Mouse (Mus musculus) stomach, postnatal 0 days (tissue): ENCODE results near the gene Gatm. TPM values are rescaled to one million over a fixed set of nuclear protein-coding genes. Genes with fewer than 3 reads are reported as not detected.

ENCODE experiments used
- ATAC-seq: fragments of 200-750 bp; cut with Nextera tagmentation; 2 replicates; pipeline ENCODE4 v1.8.0; 2017; ENCODE audit not compliant: low FRiP score, low TSS enrichment
- DNase-seq: peaks from one replicate; pipeline ENCODE4 v3.0.0-alpha.2; 2016; ENCODE audit warnings: low spot score
- H3K27ac ChIP-seq: fragments of 300-500 bp; sonication (generic); replicated peaks from 2 replicates; pipeline ENCODE4 v1.5.1; 2014; ENCODE audit warnings: mild to moderate bottlenecking, control low read depth
- H3K27me3 ChIP-seq: fragments of 300-500 bp; sonication (generic); 2 replicates; pipeline ENCODE4 v1.6.1; 2014; ENCODE audit warnings: low read length; ENCODE audit not compliant: control insufficient read depth, insufficient read depth
- H3K36me3 ChIP-seq: fragments of 300-500 bp; sonication (generic); 2 replicates; pipeline ENCODE4 v1.6.1; 2014; ENCODE audit warnings: low read length, mixed read lengths; ENCODE audit not compliant: control insufficient read depth, insufficient read depth
- H3K4me1 ChIP-seq: fragments of 300-500 bp; sonication (generic); replicated peaks from 2 replicates; pipeline ENCODE4 v1.6.1; 2014; ENCODE audit warnings: antibody characterized with exemption; ENCODE audit not compliant: control insufficient read depth, insufficient read depth
- H3K4me2 ChIP-seq: fragments of 300-500 bp; sonication (generic); replicated peaks from 2 replicates; pipeline ENCODE4 v1.6.1; 2014; ENCODE audit warnings: low read depth, mild to moderate bottlenecking, control low read depth, moderate library complexity
- H3K4me3 ChIP-seq: fragments of 300-500 bp; sonication (generic); 2 replicates; pipeline ENCODE4 v1.5.1; 2014; ENCODE audit warnings: low read depth, low read length, control low read depth
- H3K9ac ChIP-seq: fragments of 300-500 bp; sonication (generic); 2 replicates; pipeline ENCODE4 v1.6.1; 2014; ENCODE audit warnings: mild to moderate bottlenecking, low read length, control low read depth, mixed read lengths
- H3K9me3 ChIP-seq: fragments of 300-500 bp; sonication (generic); 2 replicates; pipeline ENCODE4 v1.6.1; 2016; ENCODE audit warnings: low read length; ENCODE audit not compliant: control insufficient read depth
- CTCF ChIP-seq: IDR thresholded peaks from 2 replicates; pipeline ENCODE4 v1.5.1; 2016; ENCODE audit warnings: antibody characterized with exemption, low read depth, mild to moderate bottlenecking, moderate library complexity
- EP300 ChIP-seq: optimal IDR thresholded peaks from 2 replicates; pipeline ENCODE3; 2016; ENCODE audit warnings: antibody characterized with exemption
- WGBS: fragments of 180-500 bp; shearing (Covaris S2); extraction: QIAGEN DNeasy Blood & Tissue Kit; methylation state at CpG from one replicate; pipeline ENCODE4 v1.1.7; 2014; 5-methylcytosine and 5-hydroxymethylcytosine counted together
- polyA plus RNA-seq: library from polyadenylated mRNA; unstranded; fragments of >200 nt; fragmentation: Nextera tagmentation; extraction: Ambion mirVana; gene quantifications from 2 replicates; pipeline ENCODE4 v1.2.1, GENCODE M21; 2015

The Gatm gene
- polyA plus RNA-seq, 1 experiment from 2014 or later: 8.5 TPM

DNA sequence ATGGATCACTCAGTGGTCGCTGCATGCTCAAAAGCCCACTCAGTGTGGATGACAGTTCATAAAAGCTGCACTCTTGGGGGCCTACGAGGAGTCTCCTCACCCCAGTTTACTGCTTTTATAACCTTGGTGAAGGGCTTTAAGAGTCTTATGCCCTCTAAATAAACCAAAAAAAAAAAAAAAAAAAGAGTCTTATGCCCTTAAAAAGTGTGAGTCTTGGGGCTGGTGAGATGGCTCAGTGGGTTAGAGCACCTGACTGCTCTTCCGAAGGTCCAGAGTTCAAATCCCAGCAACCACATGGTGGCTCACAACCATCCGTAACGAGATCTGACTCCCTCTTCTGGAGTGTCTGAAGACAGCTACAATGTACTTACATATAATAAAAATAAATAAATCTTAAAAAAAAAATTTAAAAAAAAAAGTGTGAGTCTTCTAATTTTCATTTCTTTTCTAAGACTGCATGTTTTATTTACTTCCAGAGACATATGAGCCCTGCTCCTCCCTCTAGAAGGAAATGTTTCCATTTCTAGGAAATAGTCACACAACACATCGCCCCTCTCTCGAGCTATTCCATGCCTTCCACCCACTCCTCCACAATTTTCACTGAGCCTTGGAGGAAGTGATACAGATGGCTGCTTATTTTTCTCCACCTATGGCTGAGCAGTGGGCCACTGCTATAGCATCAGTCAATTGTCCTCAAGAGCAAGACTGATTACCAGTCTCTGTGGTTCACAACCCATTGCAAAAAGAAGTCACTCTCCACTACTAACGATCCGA, 10.4 kb upstream of the Gatm start:
- Histone ChIP-seq H3K27ac (no peak overlapping the region), H3K9me3 (no peaks in the 10 kb centered on the region), H3K4me2 (no peak overlapping the region), H3K4me3 (no peak overlapping the region), H3K9ac (no peak overlapping the region), H3K4me1 (no peaks in the 10 kb centered on the region), H3K27me3 (no peaks in the 10 kb centered on the region), H3K36me3 (no peaks in the 10 kb centered on the region)
- ATAC-seq (no peak), DNase-seq (no peak)
- WGBS: 83% methylated on average over 7 of the region's 9 CpGs
- TF ChIP-seq EP300 (no peak), CTCF (no peak)

DNA sequence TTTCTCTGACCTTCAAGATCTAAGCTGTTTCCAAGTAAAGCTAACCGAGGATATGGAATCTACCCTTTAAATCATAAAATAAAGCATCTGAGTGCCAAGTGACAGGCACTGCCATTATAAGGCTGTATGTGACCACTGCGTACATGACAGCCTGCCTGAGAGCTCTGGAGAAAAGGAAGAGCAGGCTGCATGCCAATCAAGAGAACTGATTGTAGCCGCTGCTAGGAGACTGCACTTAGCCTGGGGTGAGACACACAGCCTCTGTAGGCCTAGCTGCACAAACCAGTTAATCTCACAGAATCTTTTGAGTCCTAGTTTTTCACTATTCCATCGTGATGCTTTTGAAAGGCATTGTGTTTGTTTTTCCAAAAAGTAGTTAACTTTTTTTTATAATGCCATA, 7.6 kb upstream of the Gatm start:
- no peak overlapping the region for H3K27ac ChIP-seq
- no peaks in the 10 kb centered on the region for H3K36me3 ChIP-seq
- H3K27me3 ChIP-seq: no peaks in the 10 kb centered on the region
- H3K9me3 ChIP-seq: no peaks in the 10 kb centered on the region
- no peak overlapping the region for H3K4me2 ChIP-seq
- no peak overlapping the region for H3K4me3 ChIP-seq
- DNase-seq (no peak), ATAC-seq (no peak)
- 69% methylated on average over 4 of the region's 4 CpGs for WGBS
- TF ChIP-seq EP300: no peak
- no peak for TF ChIP-seq CTCF
- no peak overlapping the region for H3K9ac ChIP-seq
- H3K4me1 ChIP-seq: no peaks in the 10 kb centered on the region

DNA sequence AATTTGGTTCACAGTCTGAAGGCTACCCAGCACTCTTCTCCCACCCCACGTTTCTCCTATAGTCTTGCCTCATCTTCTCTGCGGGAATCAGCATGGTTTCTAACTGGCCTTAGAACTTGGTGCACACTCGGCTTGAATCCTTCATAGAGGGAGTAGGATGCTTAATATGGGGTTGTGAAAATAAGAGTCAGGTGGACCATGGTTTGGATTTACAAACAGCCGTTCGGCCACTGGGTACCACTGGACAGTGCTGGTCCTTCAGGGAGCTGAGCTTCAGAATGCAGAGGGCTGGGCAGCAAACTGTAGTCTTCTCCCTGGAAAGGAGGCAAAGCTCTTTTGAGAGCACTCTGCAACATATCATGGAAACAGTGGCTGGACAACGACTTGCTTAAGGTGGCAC, 6.7 kb upstream of the Gatm start:
- no peaks in the 10 kb centered on the region for H3K9me3 ChIP-seq
- WGBS: 81% methylated on average over 6 of the region's 6 CpGs
- H3K4me2 ChIP-seq: no peak overlapping the region
- H3K27ac ChIP-seq: no peak overlapping the region
- TF ChIP-seq CTCF (no peak), EP300 (no peak)
- no peak for ATAC-seq
- no peaks in the 10 kb centered on the region for H3K27me3 ChIP-seq
- no peak overlapping the region for H3K9ac ChIP-seq
- no peaks in the 10 kb centered on the region for H3K4me1 ChIP-seq
- no peaks in the 10 kb centered on the region for H3K36me3 ChIP-seq
- no peak overlapping the region for H3K4me3 ChIP-seq
- DNase-seq: no peak

DNA sequence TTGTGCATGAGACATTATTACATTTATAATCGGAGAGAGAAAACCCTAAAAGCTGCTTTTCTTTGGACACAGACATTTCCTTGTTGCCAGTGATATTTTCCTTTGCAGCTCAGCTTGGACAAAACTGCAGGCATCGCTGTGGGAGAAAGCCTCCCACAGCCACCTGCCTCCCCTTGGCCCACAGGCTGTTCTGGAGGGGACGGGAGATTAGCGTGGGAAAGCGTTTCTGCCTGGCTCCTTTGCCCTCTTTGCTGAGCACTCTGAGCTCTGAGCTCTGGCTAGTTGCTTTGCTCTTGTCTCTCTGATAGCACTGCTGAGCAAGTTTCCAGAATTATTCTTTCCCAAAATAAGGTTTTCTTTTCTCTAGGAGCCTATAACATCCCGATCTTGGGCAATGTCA, 5.1 kb upstream of the Gatm start:
- no peak for TF ChIP-seq EP300
- TF ChIP-seq CTCF: no peak
- Histone ChIP-seq H3K27ac (no peak overlapping the region), H3K36me3 (no peaks in the 10 kb centered on the region), H3K4me1 (no peaks in the 10 kb centered on the region), H3K9me3 (no peaks in the 10 kb centered on the region), H3K4me3 (no peak overlapping the region), H3K4me2 (no peak overlapping the region), H3K27me3 (no peaks in the 10 kb centered on the region), H3K9ac (no peak overlapping the region)
- WGBS: 63% methylated on average over 6 of the region's 6 CpGs
- DNase-seq (no peak), ATAC-seq (no peak)

DNA sequence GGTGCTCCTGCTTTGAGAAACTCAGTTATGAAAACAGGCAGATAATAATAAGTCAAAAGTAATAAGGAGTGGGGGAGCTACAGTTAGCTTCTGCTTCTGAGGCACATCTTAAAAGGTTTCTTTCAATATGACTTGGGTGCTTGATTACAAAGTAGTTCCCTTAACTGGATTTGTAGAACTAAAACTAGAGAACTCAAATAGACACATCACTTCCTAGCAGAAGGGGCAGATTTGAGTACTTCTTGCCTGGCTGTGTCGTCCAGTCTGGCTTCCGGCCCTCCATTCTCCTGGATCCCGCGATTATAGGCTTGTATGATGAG, 511 bp upstream of the Gatm start:
- TF ChIP-seq CTCF: no peak
- no peak for TF ChIP-seq EP300

DNA sequence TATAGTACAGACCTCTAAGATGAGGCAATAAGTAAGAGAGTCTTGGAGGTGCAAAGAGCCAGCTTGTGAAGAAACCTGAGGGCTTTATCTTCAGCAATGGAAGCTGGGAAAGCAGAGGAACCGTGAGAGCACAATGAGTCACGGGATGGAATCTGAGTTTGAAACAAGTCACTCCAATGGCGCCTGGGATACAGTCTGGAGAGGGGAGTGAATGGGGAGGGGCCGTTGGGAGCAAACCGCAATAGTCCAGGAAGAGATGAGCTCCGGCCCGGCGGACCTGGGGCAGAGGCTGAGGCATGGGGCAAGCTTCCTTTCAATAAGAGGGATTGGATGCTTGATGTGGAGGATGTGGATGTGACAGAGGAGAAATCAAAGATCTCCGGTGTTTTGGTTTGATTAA, 2.3 kb downstream of the Gatm start:
- H3K4me3 ChIP-seq: no peak overlapping the region
- H3K4me1 ChIP-seq: 0 out of 2 replicates have a peak, but pooled peaks cover 2% of the 10 kb centered on the region
- H3K4me2 ChIP-seq: no peak overlapping the region
- TF ChIP-seq EP300 (no peak), CTCF (no peak)
- ATAC-seq: no peak
- no peaks in the 10 kb centered on the region for H3K27me3 ChIP-seq
- H3K36me3 ChIP-seq: no peaks in the 10 kb centered on the region
- H3K27ac ChIP-seq: no peak overlapping the region
- no peak for DNase-seq
- H3K9me3 ChIP-seq: no peaks in the 10 kb centered on the region
- 77% methylated on average over 9 of the region's 9 CpGs for WGBS
- no peak overlapping the region for H3K9ac ChIP-seq

More for the DNA sequence above, 511 bp upstream of the Gatm start:
- H3K36me3 ChIP-seq: no peaks in the 10 kb centered on the region
- peak overlapping the region; percentile 81; the same call in 1 of the 2 replicates for H3K4me2 ChIP-seq
- H3K27me3 ChIP-seq: no peaks in the 10 kb centered on the region
- H3K9ac ChIP-seq: no peak overlapping the region
- DNase-seq (no peak), ATAC-seq (no peak)
- no peak overlapping the region for H3K4me3 ChIP-seq
- H3K27ac ChIP-seq: no peak overlapping the region
- H3K4me1 ChIP-seq: 0 out of 2 replicates have a peak, but pooled peaks cover 2% of the 10 kb centered on the region
- WGBS: 90% methylated on average over 4 of the region's 4 CpGs
- H3K9me3 ChIP-seq: no peaks in the 10 kb centered on the region
